Mouse (Mus musculus): ENCODE measurements around the gene Nlrp6. TPM values are rescaled to one million over a fixed set of nuclear protein-coding genes. Genes with fewer than 3 reads are reported as not detected.

The Nlrp6 gene
- total RNA-seq, 2 experiments from 2014 or later = 0.68 to 1.2 TPM

- TF ChIP-seq CTCF (IDR thresholded peaks at IDR 0.05) = no peak
Measured at GRCm38 (mm10) chr7:140914031-140914690, 6.5 kb upstream of the Nlrp6 start.

GRCm38 (mm10) chr7:140919911-140920310, 791 bp upstream of the Nlrp6 start:
- no peak overlapping the region for H3K27ac ChIP-seq
- H3K4me3 ChIP-seq = no peak overlapping the region
- intact Hi-C loops (cut with DNase I) = no loop called here
- no peak for TF ChIP-seq CTCF (IDR thresholded peaks at IDR 0.05)
- no peak for DNase-seq (ENCODE audit: extremely low spot score in 1 of 2, low spot score in 2 of 2)

More at GRCm38 (mm10) chr7:140914031-140914690, 6.5 kb upstream of the Nlrp6 start:
- H3K27ac ChIP-seq = no peak overlapping the region
- intact Hi-C loops (cut with DNase I) = no loop called here
- H3K4me3 ChIP-seq = no peak overlapping the region
- DNase-seq (ENCODE audit: extremely low spot score in 1 of 2, low spot score in 2 of 2) = no peak

- no peak overlapping the region for H3K4me3 ChIP-seq
- DNase-seq (ENCODE audit: extremely low spot score in 1 of 2, low spot score in 2 of 2) = no peak
- TF ChIP-seq CTCF (IDR thresholded peaks at IDR 0.05) = no peak
- intact Hi-C loops (cut with DNase I) = no loop called here
- H3K27ac ChIP-seq = no peak overlapping the region
Measured at GRCm38 (mm10) chr7:140921225-140921975, 698 bp downstream of the Nlrp6 start.

GRCm38 (mm10) chr7:140922398-140923069, 1.8 kb downstream of the Nlrp6 start:
- no peak overlapping the region for H3K27ac ChIP-seq
- TF ChIP-seq CTCF (IDR thresholded peaks at IDR 0.05) = no peak
- peak in 1 of 2 experiments; percentile 51 for DNase-seq (ENCODE audit: extremely low spot score in 1 of 2, low spot score in 2 of 2)
- H3K4me3 ChIP-seq = peak overlapping the region; percentile 42
- intact Hi-C loops (cut with DNase I) = no loop called here

GRCm38 (mm10) chr7:140923070-140923775, 2.5 kb downstream of the Nlrp6 start:
- DNase-seq (ENCODE audit: extremely low spot score in 1 of 2, low spot score in 2 of 2) = no peak
- Histone ChIP-seq H3K27ac (no peak overlapping the region), H3K4me3 (peak overlapping the region; percentile 42)
- TF ChIP-seq CTCF (IDR thresholded peaks at IDR 0.05) = no peak
- intact Hi-C loops (cut with DNase I) = no loop called here

- Histone ChIP-seq H3K4me3 (no peak overlapping the region), H3K27ac (no peak overlapping the region)
- no peak for TF ChIP-seq CTCF (IDR thresholded peaks at IDR 0.05)
- no peak for DNase-seq (ENCODE audit: extremely low spot score in 1 of 2, low spot score in 2 of 2)
- intact Hi-C loops (cut with DNase I) = no loop called here
Measured at GRCm38 (mm10) chr7:140927181-140927580, 6.5 kb downstream of the Nlrp6 start.

- DNase-seq (ENCODE audit: extremely low spot score in 1 of 2, low spot score in 2 of 2) = no peak
- TF ChIP-seq CTCF (IDR thresholded peaks at IDR 0.05) = no peak; the same call in 1 of the 2 replicates
- Histone ChIP-seq H3K27ac (no peak overlapping the region), H3K4me3 (no peak overlapping the region)
- intact Hi-C loops (cut with DNase I) = no loop called here
Measured at GRCm38 (mm10) chr7:140938436-140938835, 17.7 kb downstream of the Nlrp6 start.

- Histone ChIP-seq H3K4me3 (no peak overlapping the region), H3K27ac (no peak overlapping the region)
- intact Hi-C loops (cut with DNase I) = no loop called here
- TF ChIP-seq CTCF (IDR thresholded peaks at IDR 0.05) = no peak
- DNase-seq (ENCODE audit: extremely low spot score in 1 of 2, low spot score in 2 of 2) = no peak
Measured at GRCm38 (mm10) chr7:140938896-140939295, 18.2 kb downstream of the Nlrp6 start.

GRCm38 (mm10) chr7:140939669-140940171, 19.0 kb downstream of the Nlrp6 start:
- no peak for TF ChIP-seq CTCF (IDR thresholded peaks at IDR 0.05)
- DNase-seq (ENCODE audit: extremely low spot score in 1 of 2, low spot score in 2 of 2) = no peak
- no peak overlapping the region for H3K27ac ChIP-seq
- H3K4me3 ChIP-seq = no peak overlapping the region
- intact Hi-C loops (cut with DNase I) = no loop called here

GRCm38 (mm10) chr7:140941222-140942051, 20.7 kb downstream of the Nlrp6 start, which contains the start of gene Pgghg:
Gene Pgghg, plus strand, starts transcription at chr7:140941391.
- peak; percentile 87 for TF ChIP-seq CTCF (IDR thresholded peaks at IDR 0.05)
- Histone ChIP-seq H3K27ac (peak within 1 kb of the TSS; percentile 84), H3K4me3 (peak within 1 kb of the TSS; percentile 51)
- peak; percentile 44 to 52 for DNase-seq (ENCODE audit: extremely low spot score in 1 of 2, low spot score in 2 of 2)
- intact Hi-C loops (cut with DNase I) = no loop called here

- DNase-seq (ENCODE audit: extremely low spot score in 1 of 2, low spot score in 2 of 2) = no peak
- H3K27ac ChIP-seq = peak overlapping the region; percentile 84
- H3K4me3 ChIP-seq = peak overlapping the region; percentile 51
- intact Hi-C loops (cut with DNase I) = no loop called here
- TF ChIP-seq CTCF (IDR thresholded peaks at IDR 0.05) = no peak
Measured at GRCm38 (mm10) chr7:140942341-140942740, 21.6 kb downstream of the Nlrp6 start.
